Mouse (Mus musculus): Measurements from ENCODE around the gene Ms4a12. TPM values are rescaled to one million over a fixed set of nuclear protein-coding genes. Genes with fewer than 3 reads are reported as not detected.
"Not testable (repeated sequence)": the region's sequence is repeated elsewhere in the genome, so short reads cannot be mapped to it uniquely, and the experiment has no call there.

The Ms4a12 gene
- not detected for total RNA-seq (2021)
- long read RNA-seq, experiment 1 = 0 reads
- long read RNA-seq, experiment 2, partial matches to known transcripts = 0 of 1 reads
- long read RNA-seq, experiment 2, other reads (novel, unspliced or antisense) = 1 of 1 reads

- intact Hi-C loops (cut with DNase I) = no loop called here
- DNase-seq = no peak
These were observed at the start of gene Ms4a12 for GRCm38 (mm10) chr19:11232348-11232747. TSS of gene Ms4a12 (minus strand) at chr19:11232448.

- intact Hi-C loops (cut with DNase I) = no loop called here
- no peak for DNase-seq
These were observed 48.0 kb upstream of the Ms4a12 start for GRCm38 (mm10) chr19:11280223-11280622.

GRCm38 (mm10) chr19:11276431-11276830 lies 44.2 kb upstream of the Ms4a12 start:
- no peak for DNase-seq
- intact Hi-C loops (cut with DNase I) = no loop called here

- intact Hi-C loops (cut with DNase I) = no loop called here
- DNase-seq = no peak
These were observed 34.7 kb upstream of the Ms4a12 start for GRCm38 (mm10) chr19:11266956-11267355.

- no peak for DNase-seq
- intact Hi-C loops (cut with DNase I) = no loop called here
These were observed 34.0 kb upstream of the Ms4a12 start, which contains the start of gene Ms4a1 for GRCm38 (mm10) chr19:11266052-11266845. TSS of gene Ms4a1 (minus strand) at chr19:11266241.

- intact Hi-C loops (cut with DNase I) = no loop called here
- DNase-seq = no peak
These were observed 32.4 kb upstream of the Ms4a12 start for GRCm38 (mm10) chr19:11264602-11265185.

GRCm38 (mm10) chr19:11263549-11263948 lies 31.3 kb upstream of the Ms4a12 start:
- intact Hi-C loops (cut with DNase I) = no loop called here
- no peak for DNase-seq

GRCm38 (mm10) chr19:11262932-11263331 lies 30.7 kb upstream of the Ms4a12 start:
- DNase-seq; intact Hi-C loops (cut with DNase I): not testable (repeated sequence)

GRCm38 (mm10) chr19:11261522-11261921 lies 29.3 kb upstream of the Ms4a12 start:
- intact Hi-C loops (cut with DNase I) = no loop called here
- DNase-seq = no peak

- no peak for DNase-seq
- intact Hi-C loops (cut with DNase I) = no loop called here
These were observed 12.0 kb upstream of the Ms4a12 start for GRCm38 (mm10) chr19:11244230-11244629.

- intact Hi-C loops (cut with DNase I) = no loop called here
- no peak for DNase-seq
These were observed 10.3 kb upstream of the Ms4a12 start for GRCm38 (mm10) chr19:11242560-11242959.

- no peak for DNase-seq
- intact Hi-C loops (cut with DNase I) = no loop called here
These were observed 3.6 kb upstream of the Ms4a12 start for GRCm38 (mm10) chr19:11235820-11236219.

- no peak for DNase-seq
- intact Hi-C loops (cut with DNase I) = no loop called here
These were observed 2.9 kb upstream of the Ms4a12 start for GRCm38 (mm10) chr19:11234921-11235735.

- DNase-seq = no peak
These were observed 2.0 kb upstream of the Ms4a12 start for GRCm38 (mm10) chr19:11234244-11234643.

GRCm38 (mm10) chr19:11196546-11196945 lies 35.7 kb downstream of the Ms4a12 start, which contains the start of gene Ms4a13:
TSS of gene Ms4a13 (minus strand) at chr19:11196737.
- no peak for DNase-seq
- intact Hi-C loops (cut with DNase I) = no loop called here

More at GRCm38 (mm10) chr19:11234244-11234643, 2.0 kb upstream of the Ms4a12 start:
- intact Hi-C loops (cut with DNase I) = no loop called here

- no peak for DNase-seq
- intact Hi-C loops (cut with DNase I) = no loop called here
These were observed 39.7 kb downstream of the Ms4a12 start for GRCm38 (mm10) chr19:11192552-11192951.

GRCm38 (mm10) chr19:11184121-11184520 lies 48.1 kb downstream of the Ms4a12 start:
- intact Hi-C loops (cut with DNase I) = no loop called here
- DNase-seq = no peak

- no peak for DNase-seq
- intact Hi-C loops (cut with DNase I) = no loop called here
These were observed 54.8 kb downstream of the Ms4a12 start for GRCm38 (mm10) chr19:11177464-11177863.

- intact Hi-C loops (cut with DNase I) = no loop called here
- DNase-seq = no peak
These were observed 67.1 kb downstream of the Ms4a12 start, which contains the start of gene 1700025F22Rik for GRCm38 (mm10) chr19:11165172-11165571. TSS of gene 1700025F22Rik (minus strand) at chr19:11165320.
